Mouse (Mus musculus): ENCODE measurements around the gene Cdk8. TPM values are rescaled to one million over a fixed set of nuclear protein-coding genes. Genes with fewer than 3 reads are reported as not detected.
A peak's percentile ranks its signal among the peaks of the same experiment; 100 is the strongest.

The Cdk8 gene
- polyA plus RNA-seq, 1 experiment from 2014 or later = 15.8 TPM

- ATAC-seq = 0 out of 2 replicates have a peak, but pooled peaks have one; percentile 19
- no peak overlapping the region for H3K4me2 ChIP-seq
- no peak overlapping the region for H3K27ac ChIP-seq
- no peak overlapping the region for H3K4me3 ChIP-seq
- WGBS = 53% methylated on average over 9 of the region's 9 CpGs
- H3K36me3 ChIP-seq (ENCODE audit: poor library complexity, severe bottlenecking) = no peaks in the 10 kb centered on the region
- no peaks in the 10 kb centered on the region for H3K27me3 ChIP-seq
- no peak overlapping the region for H3K9ac ChIP-seq
- H3K9me3 ChIP-seq (replicated peaks) = no peaks in the 10 kb centered on the region; the same call in 1 of the 2 replicates
- H3K4me1 ChIP-seq = no peaks in the 10 kb centered on the region
Measured at GRCm38 (mm10) chr5:146338064-146338463, 107.0 kb downstream of the Cdk8 start.

GRCm38 (mm10) chr5:146340037-146340436, 109.0 kb downstream of the Cdk8 start:
- 86% methylated on average over 4 of the region's 4 CpGs for WGBS
- H3K27me3 ChIP-seq = no peaks in the 10 kb centered on the region
- ATAC-seq = no peak

GRCm38 (mm10) chr5:146344911-146345686, 114.1 kb downstream of the Cdk8 start:
- WGBS = 87% methylated on average over 12 of the region's 12 CpGs
- no peaks in the 10 kb centered on the region for H3K27me3 ChIP-seq
- no peaks in the 10 kb centered on the region; the same call in 1 of the 2 replicates for H3K9me3 ChIP-seq (replicated peaks)
- H3K4me1 ChIP-seq = no peaks in the 10 kb centered on the region
- H3K9ac ChIP-seq = no peak overlapping the region
- H3K36me3 ChIP-seq (ENCODE audit: poor library complexity, severe bottlenecking) = no peaks in the 10 kb centered on the region
- H3K27ac ChIP-seq = no peak overlapping the region
- H3K4me2 ChIP-seq = no peak overlapping the region
- ATAC-seq = no peak
- H3K4me3 ChIP-seq = no peak overlapping the region

More at GRCm38 (mm10) chr5:146340037-146340436, 109.0 kb downstream of the Cdk8 start:
- Histone ChIP-seq H3K9me3 (replicated peaks) (no peaks in the 10 kb centered on the region; the same call in 1 of the 2 replicates), H3K4me2 (no peak overlapping the region), H3K4me3 (no peak overlapping the region), H3K27ac (no peak overlapping the region), H3K36me3 (ENCODE audit: poor library complexity, severe bottlenecking) (no peaks in the 10 kb centered on the region), H3K9ac (no peak overlapping the region), H3K4me1 (no peaks in the 10 kb centered on the region)

- no peak overlapping the region for H3K4me2 ChIP-seq
- no peak overlapping the region for H3K4me3 ChIP-seq
- no peaks in the 10 kb centered on the region for H3K4me1 ChIP-seq
- no peak overlapping the region for H3K9ac ChIP-seq
- 88% methylated on average over 6 of the region's 6 CpGs for WGBS
- no peak overlapping the region for H3K27ac ChIP-seq
- no peak for ATAC-seq
- H3K9me3 ChIP-seq (replicated peaks) = no peaks in the 10 kb centered on the region; the same call in 1 of the 2 replicates
- no peaks in the 10 kb centered on the region for H3K27me3 ChIP-seq
- no peaks in the 10 kb centered on the region for H3K36me3 ChIP-seq (ENCODE audit: poor library complexity, severe bottlenecking)
Measured at GRCm38 (mm10) chr5:146347081-146347480, 116.1 kb downstream of the Cdk8 start.

- no peak overlapping the region for H3K27ac ChIP-seq
- 86% methylated on average over 3 of the region's 3 CpGs for WGBS
- no peak overlapping the region for H3K9ac ChIP-seq
- no peaks in the 10 kb centered on the region for H3K9me3 ChIP-seq (replicated peaks)
- no peaks in the 10 kb centered on the region for H3K36me3 ChIP-seq (ENCODE audit: poor library complexity, severe bottlenecking)
- H3K27me3 ChIP-seq = no peaks in the 10 kb centered on the region
- H3K4me2 ChIP-seq = no peak overlapping the region
- H3K4me3 ChIP-seq = no peak overlapping the region
- no peak for ATAC-seq
- H3K4me1 ChIP-seq = no peaks in the 10 kb centered on the region
Measured at GRCm38 (mm10) chr5:146349183-146349582, 118.2 kb downstream of the Cdk8 start.

- H3K27ac ChIP-seq = no peak overlapping the region
- 86% methylated on average over 11 of the region's 11 CpGs for WGBS
Measured at GRCm38 (mm10) chr5:146350784-146351183, 119.8 kb downstream of the Cdk8 start.

GRCm38 (mm10) chr5:146352006-146352405, 121.0 kb downstream of the Cdk8 start:
- 84% methylated on average over 7 of the region's 7 CpGs for WGBS
- Histone ChIP-seq H3K27me3 (no peaks in the 10 kb centered on the region), H3K4me2 (no peak overlapping the region), H3K27ac (no peak overlapping the region), H3K9ac (no peak overlapping the region), H3K36me3 (ENCODE audit: poor library complexity, severe bottlenecking) (no peaks in the 10 kb centered on the region), H3K4me3 (no peak overlapping the region), H3K4me1 (no peaks in the 10 kb centered on the region), H3K9me3 (replicated peaks) (no peaks in the 10 kb centered on the region)
- ATAC-seq = no peak

More at GRCm38 (mm10) chr5:146350784-146351183, 119.8 kb downstream of the Cdk8 start:
- Histone ChIP-seq H3K36me3 (ENCODE audit: poor library complexity, severe bottlenecking) (no peaks in the 10 kb centered on the region), H3K9me3 (replicated peaks) (no peaks in the 10 kb centered on the region), H3K4me1 (no peaks in the 10 kb centered on the region), H3K9ac (no peak overlapping the region), H3K4me3 (no peak overlapping the region), H3K27me3 (no peaks in the 10 kb centered on the region), H3K4me2 (no peak overlapping the region)
- ATAC-seq = no peak

Other genes starting within 250 kb of the Cdk8 start
- gene Cyp3a25, start 221.6 kb upstream of the Cdk8 start, polyA plus RNA-seq (2015; fragmentation: Nextera tagmentation; extraction: Ambion mirVana) = not detected in 2 replicates
- gene Cyp3a59, start 152.0 kb upstream of the Cdk8 start, polyA plus RNA-seq (2015; fragmentation: Nextera tagmentation; extraction: Ambion mirVana) = not detected in 2 replicates
- not detected in 2 replicates for gene Gm5565, start 70.7 kb upstream of the Cdk8 start, polyA plus RNA-seq (2015; fragmentation: Nextera tagmentation; extraction: Ambion mirVana)
- gene Gm6309, start 60.5 kb upstream of the Cdk8 start, polyA plus RNA-seq (2015; fragmentation: Nextera tagmentation; extraction: Ambion mirVana) = not detected in 2 replicates
- gene 1700001J03Rik, start 45.9 kb upstream of the Cdk8 start, polyA plus RNA-seq (2015; fragmentation: Nextera tagmentation; extraction: Ambion mirVana) = not detected in 2 replicates
- gene Rnf6, start 9.7 kb upstream of the Cdk8 start, polyA plus RNA-seq (2015; fragmentation: Nextera tagmentation; extraction: Ambion mirVana) = 27.1 TPM in 2 replicates
- gene Wasf3, start 153.8 kb downstream of the Cdk8 start, polyA plus RNA-seq (2015; fragmentation: Nextera tagmentation; extraction: Ambion mirVana) = 7.3 and 8.9 TPM in 2 replicates

Data from forebrain, embryonic 13.5 days (tissue).